Mouse (Mus musculus): ENCODE measurements at regions not wholly inside any gene's neighbourhood (a gene's known extent, or its start where the extent isn't known, plus 50 kb on each side); places are given as distances from the start of the nearest gene placed in this dataset.

- no peak for ATAC-seq
- 62% methylated on average over 1 of the region's 1 CpGs for WGBS
Observed at GRCm38 (mm10) chr2:57497933-57498332, 260.5 kb downstream of the Gpd2 start.

GRCm38 (mm10) chr2:57504678-57505077 is 267.2 kb downstream of the Gpd2 start:
- Histone ChIP-seq H3K9ac (ENCODE audit: low read depth, low read length) (no peak overlapping the region), H3K4me2 (ENCODE audit: low read depth, low read length) (no peak overlapping the region), H3K36me3 (ENCODE audit: control insufficient read depth, insufficient read depth, low read length) (no peaks in the 10 kb centered on the region), H3K4me1 (ENCODE audit: control insufficient read depth, insufficient read depth, low read length) (no peaks in the 10 kb centered on the region), H3K27ac (ENCODE audit: low read length) (no peak overlapping the region), H3K9me3 (ENCODE audit: control insufficient read depth, low read length) (no peaks in the 10 kb centered on the region), H3K4me3 (ENCODE audit: low read length) (no peak overlapping the region), H3K27me3 (replicated peaks; ENCODE audit: control insufficient read depth, insufficient read depth, low read length) (no peaks in the 10 kb centered on the region)
- 79% methylated on average over 2 of the region's 2 CpGs for WGBS
- ATAC-seq, result no peak

More at GRCm38 (mm10) chr2:57497933-57498332, 260.5 kb downstream of the Gpd2 start:
- no peaks in the 10 kb centered on the region for H3K36me3 ChIP-seq (ENCODE audit: control insufficient read depth, insufficient read depth, low read length)
- no peak overlapping the region for H3K27ac ChIP-seq (ENCODE audit: low read length)
- no peak overlapping the region for H3K9ac ChIP-seq (ENCODE audit: low read depth, low read length)
- H3K9me3 ChIP-seq (ENCODE audit: control insufficient read depth, low read length), result no peaks in the 10 kb centered on the region
- H3K27me3 ChIP-seq (replicated peaks; ENCODE audit: control insufficient read depth, insufficient read depth, low read length), result no peaks in the 10 kb centered on the region
- H3K4me3 ChIP-seq (ENCODE audit: low read length), result no peak overlapping the region
- no peaks in the 10 kb centered on the region for H3K4me1 ChIP-seq (ENCODE audit: control insufficient read depth, insufficient read depth, low read length)
- no peak overlapping the region for H3K4me2 ChIP-seq (ENCODE audit: low read depth, low read length)

GRCm38 (mm10) chr2:57522465-57522864 is 285.0 kb downstream of the Gpd2 start:
- no peaks in the 10 kb centered on the region for H3K4me1 ChIP-seq (ENCODE audit: control insufficient read depth, insufficient read depth, low read length)
- H3K36me3 ChIP-seq (ENCODE audit: control insufficient read depth, insufficient read depth, low read length), result no peaks in the 10 kb centered on the region
- H3K27me3 ChIP-seq (replicated peaks; ENCODE audit: control insufficient read depth, insufficient read depth, low read length), result no peaks in the 10 kb centered on the region
- H3K9ac ChIP-seq (ENCODE audit: low read depth, low read length), result no peak overlapping the region
- no peak overlapping the region for H3K27ac ChIP-seq (ENCODE audit: low read length)
- H3K9me3 ChIP-seq (ENCODE audit: control insufficient read depth, low read length), result no peaks in the 10 kb centered on the region
- WGBS, result 69% methylated on average over 3 of the region's 3 CpGs
- no peak overlapping the region for H3K4me2 ChIP-seq (ENCODE audit: low read depth, low read length)
- no peak overlapping the region for H3K4me3 ChIP-seq (ENCODE audit: low read length)
- ATAC-seq, result no peak

- 75% methylated on average over 8 of the region's 8 CpGs for WGBS
- no peak overlapping the region for H3K4me2 ChIP-seq (ENCODE audit: low read depth, low read length)
- no peak overlapping the region for H3K9ac ChIP-seq (ENCODE audit: low read depth, low read length)
- H3K27me3 ChIP-seq (replicated peaks; ENCODE audit: control insufficient read depth, insufficient read depth, low read length), result no peaks in the 10 kb centered on the region
- no peaks in the 10 kb centered on the region for H3K36me3 ChIP-seq (ENCODE audit: control insufficient read depth, insufficient read depth, low read length)
- H3K4me3 ChIP-seq (ENCODE audit: low read length), result no peak overlapping the region
- H3K27ac ChIP-seq (ENCODE audit: low read length), result no peak overlapping the region
- no peaks in the 10 kb centered on the region for H3K4me1 ChIP-seq (ENCODE audit: control insufficient read depth, insufficient read depth, low read length)
- no peak for ATAC-seq
- H3K9me3 ChIP-seq (ENCODE audit: control insufficient read depth, low read length), result no peaks in the 10 kb centered on the region
Observed at GRCm38 (mm10) chr2:57522983-57523382, 285.5 kb downstream of the Gpd2 start.

GRCm38 (mm10) chr2:57527966-57528365 is 290.5 kb downstream of the Gpd2 start:
- H3K9me3 ChIP-seq (ENCODE audit: control insufficient read depth, low read length), result no peaks in the 10 kb centered on the region
- no peaks in the 10 kb centered on the region for H3K4me1 ChIP-seq (ENCODE audit: control insufficient read depth, insufficient read depth, low read length)
- no peaks in the 10 kb centered on the region for H3K36me3 ChIP-seq (ENCODE audit: control insufficient read depth, insufficient read depth, low read length)
- no peak overlapping the region for H3K4me2 ChIP-seq (ENCODE audit: low read depth, low read length)
- H3K4me3 ChIP-seq (ENCODE audit: low read length), result no peak overlapping the region
- no peak for ATAC-seq
- no peaks in the 10 kb centered on the region for H3K27me3 ChIP-seq (replicated peaks; ENCODE audit: control insufficient read depth, insufficient read depth, low read length)
- no peak overlapping the region for H3K9ac ChIP-seq (ENCODE audit: low read depth, low read length)
- WGBS, result 62% methylated on average over 2 of the region's 2 CpGs
- H3K27ac ChIP-seq (ENCODE audit: low read length), result no peak overlapping the region

- no peak overlapping the region for H3K4me3 ChIP-seq (ENCODE audit: low read length)
- H3K9me3 ChIP-seq (ENCODE audit: control insufficient read depth, low read length), result no peaks in the 10 kb centered on the region
- H3K36me3 ChIP-seq (ENCODE audit: control insufficient read depth, insufficient read depth, low read length), result no peaks in the 10 kb centered on the region
- H3K27me3 ChIP-seq (replicated peaks; ENCODE audit: control insufficient read depth, insufficient read depth, low read length), result no peaks in the 10 kb centered on the region
- ATAC-seq, result no peak
- WGBS, result 89% methylated on average over 3 of the region's 3 CpGs
- no peak overlapping the region for H3K27ac ChIP-seq (ENCODE audit: low read length)
- H3K4me1 ChIP-seq (ENCODE audit: control insufficient read depth, insufficient read depth, low read length), result no peaks in the 10 kb centered on the region
- no peak overlapping the region for H3K4me2 ChIP-seq (ENCODE audit: low read depth, low read length)
- no peak overlapping the region for H3K9ac ChIP-seq (ENCODE audit: low read depth, low read length)
Observed at GRCm38 (mm10) chr2:57539842-57540241, 302.4 kb downstream of the Gpd2 start.

- 85% methylated on average over 4 of the region's 4 CpGs for WGBS
- Histone ChIP-seq H3K4me1 (ENCODE audit: control insufficient read depth, insufficient read depth, low read length) (no peaks in the 10 kb centered on the region), H3K4me2 (ENCODE audit: low read depth, low read length) (no peak overlapping the region), H3K27ac (ENCODE audit: low read length) (no peak overlapping the region), H3K27me3 (replicated peaks; ENCODE audit: control insufficient read depth, insufficient read depth, low read length) (no peaks in the 10 kb centered on the region), H3K9ac (ENCODE audit: low read depth, low read length) (no peak overlapping the region), H3K36me3 (ENCODE audit: control insufficient read depth, insufficient read depth, low read length) (no peaks in the 10 kb centered on the region), H3K4me3 (ENCODE audit: low read length) (no peak overlapping the region), H3K9me3 (ENCODE audit: control insufficient read depth, low read length) (no peaks in the 10 kb centered on the region)
- no peak for ATAC-seq
Observed at GRCm38 (mm10) chr2:57565258-57565657, 327.8 kb downstream of the Gpd2 start.

- Histone ChIP-seq H3K27me3 (replicated peaks; ENCODE audit: control insufficient read depth, insufficient read depth, low read length) (no peaks in the 10 kb centered on the region), H3K4me1 (ENCODE audit: control insufficient read depth, insufficient read depth, low read length) (no peaks in the 10 kb centered on the region), H3K4me2 (ENCODE audit: low read depth, low read length) (no peak overlapping the region), H3K27ac (ENCODE audit: low read length) (no peak overlapping the region), H3K9ac (ENCODE audit: low read depth, low read length) (no peak overlapping the region), H3K36me3 (ENCODE audit: control insufficient read depth, insufficient read depth, low read length) (no peaks in the 10 kb centered on the region), H3K9me3 (ENCODE audit: control insufficient read depth, low read length) (no peaks in the 10 kb centered on the region), H3K4me3 (ENCODE audit: low read length) (no peak overlapping the region)
- ATAC-seq, result no peak
- 80% methylated on average over 4 of the region's 4 CpGs for WGBS
Observed at GRCm38 (mm10) chr2:57566103-57566502, 328.7 kb downstream of the Gpd2 start.

GRCm38 (mm10) chr2:57567183-57567582 is 329.7 kb downstream of the Gpd2 start:
- H3K27me3 ChIP-seq (replicated peaks; ENCODE audit: control insufficient read depth, insufficient read depth, low read length), result no peaks in the 10 kb centered on the region
- H3K27ac ChIP-seq (ENCODE audit: low read length), result no peak overlapping the region
- H3K4me3 ChIP-seq (ENCODE audit: low read length), result no peak overlapping the region
- H3K36me3 ChIP-seq (ENCODE audit: control insufficient read depth, insufficient read depth, low read length), result no peaks in the 10 kb centered on the region
- H3K4me2 ChIP-seq (ENCODE audit: low read depth, low read length), result no peak overlapping the region
- H3K9ac ChIP-seq (ENCODE audit: low read depth, low read length), result no peak overlapping the region
- H3K4me1 ChIP-seq (ENCODE audit: control insufficient read depth, insufficient read depth, low read length), result no peaks in the 10 kb centered on the region
- no peak for ATAC-seq
- WGBS, result 91% methylated on average over 1 of the region's 1 CpGs
- no peaks in the 10 kb centered on the region for H3K9me3 ChIP-seq (ENCODE audit: control insufficient read depth, low read length)

GRCm38 (mm10) chr2:57587065-57587464 is 349.6 kb downstream of the Gpd2 start:
- H3K4me1 ChIP-seq (ENCODE audit: control insufficient read depth, insufficient read depth, low read length), result no peaks in the 10 kb centered on the region
- no peaks in the 10 kb centered on the region for H3K9me3 ChIP-seq (ENCODE audit: control insufficient read depth, low read length)
- no peak for ATAC-seq
- H3K27me3 ChIP-seq (replicated peaks; ENCODE audit: control insufficient read depth, insufficient read depth, low read length), result no peaks in the 10 kb centered on the region
- no peaks in the 10 kb centered on the region for H3K36me3 ChIP-seq (ENCODE audit: control insufficient read depth, insufficient read depth, low read length)
- H3K27ac ChIP-seq (ENCODE audit: low read length), result no peak overlapping the region
- no peak overlapping the region for H3K4me3 ChIP-seq (ENCODE audit: low read length)
- H3K9ac ChIP-seq (ENCODE audit: low read depth, low read length), result no peak overlapping the region
- no peak overlapping the region for H3K4me2 ChIP-seq (ENCODE audit: low read depth, low read length)
- WGBS, result 83% methylated on average over 3 of the region's 3 CpGs
